Mouse (Mus musculus): ENCODE measurements around the gene Agt.

- TF ChIP-seq POLR2A (IDR thresholded peaks at IDR 0.05; ENCODE audit: low read depth, low read length) (no peak), HCFC1 (IDR thresholded peaks at IDR 0.05; ENCODE audit: low read depth, low read length) (no peak), MEF2A (IDR thresholded peaks at IDR 0.05; ENCODE audit: borderline replicate concordance, low read depth, low read length) (no peak), SIN3A (IDR thresholded peaks at IDR 0.05; ENCODE audit: low read length) (no peak), CTCF (conservative IDR thresholded peaks at IDR 0.05 in 1 of 2, IDR thresholded peaks at IDR 0.05 in 1 of 2; ENCODE audit: low read depth in 2 of 2, low read length in 2 of 2) (no peak), POLR2AphosphoS2 (IDR thresholded peaks at IDR 0.05; ENCODE audit: low read depth, low read length) (no peak), TCF12 (IDR thresholded peaks at IDR 0.05; ENCODE audit: low read depth, low read length) (no peak)
Measured at GRCm38 (mm10) chr8:124530076-124530475, 39.4 kb downstream of the Agt start.

All from CH12.LX (cell line).